Mouse (Mus musculus): ENCODE results near the gene Col13a1. TPM values are rescaled to one million over a fixed set of nuclear protein-coding genes. Genes with fewer than 3 reads are reported as not detected.

Gene Col13a1
- not detected in 2 replicates for polyA plus RNA-seq (2011; ENCODE audit: insufficient read length, low read depth, missing spikeins)

GRCm38 (mm10) chr10:61978866-61979340 lies at the start of gene Col13a1:
Col13a1 (minus strand) TSS chr10:61979108.
- Histone ChIP-seq H3K27ac (ENCODE audit: insufficient read depth, low read length) (no peak within 1 kb of the TSS), H3K4me3 (ENCODE audit: insufficient read depth, low read length) (peak within 1 kb of the TSS; percentile 39), H3K4me1 (ENCODE audit: control insufficient read depth, insufficient read depth, low read length) (no peaks in the 10 kb centered on the region)
- TF ChIP-seq CTCF (IDR thresholded peaks at IDR 0.05; ENCODE audit: borderline replicate concordance, insufficient read depth, low read length) = no peak
- no peak for TF ChIP-seq POLR2A (IDR thresholded peaks at IDR 0.05; ENCODE audit: low read depth, low read length)

GRCm38 (mm10) chr10:62027699-62028098 lies 48.8 kb upstream of the Col13a1 start:
- no peak overlapping the region for H3K27ac ChIP-seq (ENCODE audit: insufficient read depth, low read length)
- no peak overlapping the region for H3K4me3 ChIP-seq (ENCODE audit: insufficient read depth, low read length)
- TF ChIP-seq CTCF (IDR thresholded peaks at IDR 0.05; ENCODE audit: borderline replicate concordance, insufficient read depth, low read length) (no peak), POLR2A (IDR thresholded peaks at IDR 0.05; ENCODE audit: low read depth, low read length) (no peak)
- H3K4me1 ChIP-seq (ENCODE audit: control insufficient read depth, insufficient read depth, low read length) = no peaks in the 10 kb centered on the region

- TF ChIP-seq POLR2A (IDR thresholded peaks at IDR 0.05; ENCODE audit: low read depth, low read length) = no peak
- no peak for TF ChIP-seq CTCF (IDR thresholded peaks at IDR 0.05; ENCODE audit: borderline replicate concordance, insufficient read depth, low read length)
- Histone ChIP-seq H3K27ac (ENCODE audit: insufficient read depth, low read length) (no peak overlapping the region), H3K4me3 (ENCODE audit: insufficient read depth, low read length) (no peak overlapping the region), H3K4me1 (ENCODE audit: control insufficient read depth, insufficient read depth, low read length) (no peaks in the 10 kb centered on the region)
Observed at GRCm38 (mm10) chr10:62023821-62024551, 45.1 kb upstream of the Col13a1 start.

- no peak overlapping the region for H3K27ac ChIP-seq (ENCODE audit: insufficient read depth, low read length)
- TF ChIP-seq POLR2A (IDR thresholded peaks at IDR 0.05; ENCODE audit: low read depth, low read length) = no peak
- no peak for TF ChIP-seq CTCF (IDR thresholded peaks at IDR 0.05; ENCODE audit: borderline replicate concordance, insufficient read depth, low read length)
- H3K4me3 ChIP-seq (ENCODE audit: insufficient read depth, low read length) = no peak overlapping the region
- no peaks in the 10 kb centered on the region for H3K4me1 ChIP-seq (ENCODE audit: control insufficient read depth, insufficient read depth, low read length)
Observed at GRCm38 (mm10) chr10:62020068-62020620, 41.2 kb upstream of the Col13a1 start.

- Histone ChIP-seq H3K27ac (ENCODE audit: insufficient read depth, low read length) (no peak overlapping the region), H3K4me3 (ENCODE audit: insufficient read depth, low read length) (no peak overlapping the region), H3K4me1 (ENCODE audit: control insufficient read depth, insufficient read depth, low read length) (no peaks in the 10 kb centered on the region)
- no peak for TF ChIP-seq POLR2A (IDR thresholded peaks at IDR 0.05; ENCODE audit: low read depth, low read length)
Observed at GRCm38 (mm10) chr10:62019386-62020067, 40.6 kb upstream of the Col13a1 start.

GRCm38 (mm10) chr10:62016947-62017346 lies 38.0 kb upstream of the Col13a1 start:
- TF ChIP-seq CTCF (IDR thresholded peaks at IDR 0.05; ENCODE audit: borderline replicate concordance, insufficient read depth, low read length) (no peak), POLR2A (IDR thresholded peaks at IDR 0.05; ENCODE audit: low read depth, low read length) (no peak)

GRCm38 (mm10) chr10:62013190-62013589 lies 34.3 kb upstream of the Col13a1 start:
- no peak overlapping the region for H3K27ac ChIP-seq (ENCODE audit: insufficient read depth, low read length)
- no peak overlapping the region for H3K4me3 ChIP-seq (ENCODE audit: insufficient read depth, low read length)
- TF ChIP-seq CTCF (IDR thresholded peaks at IDR 0.05; ENCODE audit: borderline replicate concordance, insufficient read depth, low read length) = no peak
- no peak for TF ChIP-seq POLR2A (IDR thresholded peaks at IDR 0.05; ENCODE audit: low read depth, low read length)
- no peaks in the 10 kb centered on the region for H3K4me1 ChIP-seq (ENCODE audit: control insufficient read depth, insufficient read depth, low read length)

More at GRCm38 (mm10) chr10:62016947-62017346, 38.0 kb upstream of the Col13a1 start:
- Histone ChIP-seq H3K4me3 (ENCODE audit: insufficient read depth, low read length) (no peak overlapping the region), H3K4me1 (ENCODE audit: control insufficient read depth, insufficient read depth, low read length) (no peaks in the 10 kb centered on the region), H3K27ac (ENCODE audit: insufficient read depth, low read length) (no peak overlapping the region)

GRCm38 (mm10) chr10:62012371-62012770 lies 33.5 kb upstream of the Col13a1 start:
- Histone ChIP-seq H3K4me3 (ENCODE audit: insufficient read depth, low read length) (no peak overlapping the region), H3K27ac (ENCODE audit: insufficient read depth, low read length) (no peak overlapping the region), H3K4me1 (ENCODE audit: control insufficient read depth, insufficient read depth, low read length) (no peaks in the 10 kb centered on the region)
- TF ChIP-seq CTCF (IDR thresholded peaks at IDR 0.05; ENCODE audit: borderline replicate concordance, insufficient read depth, low read length) (no peak), POLR2A (IDR thresholded peaks at IDR 0.05; ENCODE audit: low read depth, low read length) (no peak)

GRCm38 (mm10) chr10:62009981-62010500 lies 31.1 kb upstream of the Col13a1 start:
- no peaks in the 10 kb centered on the region for H3K4me1 ChIP-seq (ENCODE audit: control insufficient read depth, insufficient read depth, low read length)
- no peak overlapping the region for H3K27ac ChIP-seq (ENCODE audit: insufficient read depth, low read length)
- no peak overlapping the region for H3K4me3 ChIP-seq (ENCODE audit: insufficient read depth, low read length)
- TF ChIP-seq POLR2A (IDR thresholded peaks at IDR 0.05; ENCODE audit: low read depth, low read length) (no peak), CTCF (IDR thresholded peaks at IDR 0.05; ENCODE audit: borderline replicate concordance, insufficient read depth, low read length) (no peak)
